Mouse (Mus musculus): ENCODE data around the gene Gli1.
"Not testable (repeated sequence)": the region's sequence is repeated elsewhere in the genome, so short reads cannot be mapped to it uniquely, and the experiment has no call there.

DNA sequence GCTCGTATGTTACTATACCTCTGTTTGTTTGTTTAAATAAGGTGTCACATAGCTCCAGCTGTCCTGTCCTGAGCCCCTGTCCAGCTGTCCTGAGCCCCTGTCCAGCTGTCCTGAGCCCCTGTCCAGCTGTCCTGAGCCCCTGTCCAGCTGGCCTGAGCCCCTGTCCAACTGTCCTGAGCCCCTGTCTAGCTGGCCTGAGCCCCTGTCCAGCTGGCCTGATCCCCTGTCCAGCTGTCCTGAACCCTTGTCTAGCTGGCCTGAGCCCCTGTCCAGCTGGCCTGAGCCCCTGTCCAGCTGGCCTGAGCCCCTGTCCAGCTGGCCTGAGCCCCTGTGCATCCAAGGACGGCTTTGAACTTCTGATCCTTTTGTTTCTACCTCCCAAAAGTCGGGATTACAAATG, 32.6 kb downstream of the Gli1 start:
- not testable (repeated sequence) for TF ChIP-seq CTCF, EP300 (IDR thresholded peaks at IDR 0.05)
